Mouse (Mus musculus) forelimb bud, embryonic 11.5 days (tissue): ENCODE data around the gene Plcb4.
A peak's percentile ranks its signal among the peaks of the same experiment; 100 is the strongest.
"Not testable (repeated sequence)": the region's sequence is repeated elsewhere in the genome, so short reads cannot be mapped to it uniquely, and the experiment has no call there.

Experiments used
- DNase-seq: peaks from one replicate; pipeline ENCODE4 v3.0.0-alpha.2; 2012; ENCODE audit warnings: low read depth, low spot score

Plcb4 gene

DNA sequence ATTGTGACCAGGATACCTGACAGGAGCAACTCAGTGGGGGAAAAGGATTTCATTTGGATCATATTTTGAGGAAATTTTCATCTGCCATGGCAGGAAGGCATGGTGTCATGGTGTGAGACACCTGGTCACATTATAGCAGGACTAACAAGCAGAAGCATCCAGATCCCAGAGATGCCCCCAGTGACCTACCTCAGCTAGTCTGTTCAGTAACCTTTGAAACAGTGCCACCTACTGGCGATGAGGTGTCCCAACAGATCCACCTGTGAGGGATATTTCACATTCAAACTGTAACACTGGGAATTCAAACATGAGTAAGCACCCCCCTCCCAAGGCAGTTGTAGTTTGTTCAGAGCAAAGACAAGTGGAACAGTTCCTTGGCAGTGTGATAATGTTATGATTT, 289.0 kb downstream of the Plcb4 start:
- DNase-seq, result no peak

DNA sequence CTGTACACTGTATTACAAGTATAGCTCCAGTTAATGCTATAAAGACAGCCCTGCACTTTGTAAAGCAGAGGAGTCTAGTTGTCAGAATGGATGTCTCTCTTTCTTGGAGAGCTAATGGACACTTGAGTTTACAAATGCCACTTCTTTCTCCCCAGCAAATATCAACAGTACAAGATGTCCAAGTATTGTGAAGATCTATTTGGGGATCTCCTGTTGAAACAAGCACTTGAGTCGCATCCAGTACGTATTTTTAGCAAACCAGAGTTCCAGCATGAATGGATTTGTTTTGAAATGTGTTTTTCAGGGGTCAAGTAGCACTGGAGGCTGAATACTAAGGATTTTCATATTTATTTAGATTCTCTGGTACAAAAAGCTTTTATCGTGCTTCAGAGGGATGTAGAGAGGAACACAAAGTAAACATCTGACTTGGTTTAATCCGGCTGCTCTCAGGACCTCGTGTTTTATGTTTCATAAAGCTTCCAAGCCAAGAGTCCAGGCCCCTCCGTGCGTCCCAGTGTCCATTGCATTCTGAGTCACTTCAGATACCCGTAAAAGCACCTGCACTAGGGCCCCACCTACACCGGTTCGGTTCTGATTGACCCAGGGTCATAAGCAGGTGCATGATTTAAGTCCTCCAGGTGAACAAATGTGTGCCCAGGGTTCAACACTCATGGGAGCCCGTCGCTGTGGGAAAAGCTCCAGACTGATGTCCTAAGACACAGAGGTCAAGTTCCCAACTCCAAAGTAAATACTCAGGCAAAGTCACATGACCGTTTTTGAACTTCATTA, 296.1 kb downstream of the Plcb4 start:
- DNase-seq, result no peak

DNA sequence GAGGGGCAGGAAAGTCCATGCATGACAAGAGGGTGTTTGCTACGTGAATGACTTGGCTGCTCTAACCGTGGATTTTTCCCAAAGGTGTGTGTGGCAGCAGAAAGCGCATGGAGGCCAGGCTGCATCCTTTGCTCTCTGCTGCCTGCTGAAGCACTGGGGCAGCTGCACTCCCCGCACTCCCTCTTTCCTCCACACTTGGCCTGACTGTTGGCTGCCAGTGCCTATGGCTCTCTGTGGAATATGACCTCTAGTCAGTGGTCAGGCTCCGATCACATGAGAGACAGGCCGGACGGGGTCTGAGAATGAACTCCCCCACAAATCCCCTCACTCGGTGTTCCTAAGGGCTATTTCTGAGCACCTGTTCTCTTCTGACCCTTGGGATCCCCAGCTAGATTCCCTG, 297.0 kb downstream of the Plcb4 start:
- DNase-seq, result no peak

GRCm38 (mm10) chr2:135957689-135958088, 298.9 kb downstream of the Plcb4 start:
- DNase-seq, result peak; percentile 69

DNA sequence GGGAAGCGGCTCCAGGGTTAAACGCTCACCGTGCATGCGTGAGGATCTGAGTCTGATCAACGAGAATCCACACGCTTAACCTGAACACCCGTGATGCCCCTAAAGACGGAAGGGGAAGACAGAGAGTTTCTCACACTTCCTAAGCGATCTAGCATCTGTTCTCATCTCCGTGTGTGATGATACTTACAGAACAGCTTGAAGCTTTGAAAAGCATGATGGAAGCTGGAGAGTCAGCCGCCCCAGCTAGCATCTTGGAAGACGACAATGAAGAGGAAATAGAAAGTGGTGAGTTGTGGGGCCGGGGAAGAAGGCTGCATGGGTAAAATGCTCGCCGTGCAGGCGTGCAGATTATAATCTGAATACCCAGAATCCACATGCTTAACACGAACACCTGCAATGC, 299.6 kb downstream of the Plcb4 start:
- DNase-seq, result no peak

DNA sequence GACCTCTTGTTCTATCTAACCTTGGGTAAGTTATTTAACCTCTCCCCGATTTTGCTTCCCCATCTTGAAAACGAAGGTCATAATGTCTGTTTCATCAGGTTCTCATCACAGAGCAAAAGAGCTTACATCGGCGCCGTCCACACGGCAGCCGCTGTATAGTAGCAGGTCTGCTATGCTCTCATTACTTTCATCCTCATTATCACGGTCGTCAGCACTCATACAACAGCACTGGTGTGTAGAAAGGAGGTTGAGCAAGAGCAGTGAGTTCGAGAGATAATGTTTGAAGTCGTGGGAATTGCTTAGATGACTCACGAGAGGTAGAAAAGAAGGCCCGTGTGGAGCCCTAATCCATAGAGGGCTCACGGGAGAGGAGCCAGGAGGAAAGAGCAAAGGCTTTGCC, 304.3 kb downstream of the Plcb4 start:
- DNase-seq, result no peak

DNA sequence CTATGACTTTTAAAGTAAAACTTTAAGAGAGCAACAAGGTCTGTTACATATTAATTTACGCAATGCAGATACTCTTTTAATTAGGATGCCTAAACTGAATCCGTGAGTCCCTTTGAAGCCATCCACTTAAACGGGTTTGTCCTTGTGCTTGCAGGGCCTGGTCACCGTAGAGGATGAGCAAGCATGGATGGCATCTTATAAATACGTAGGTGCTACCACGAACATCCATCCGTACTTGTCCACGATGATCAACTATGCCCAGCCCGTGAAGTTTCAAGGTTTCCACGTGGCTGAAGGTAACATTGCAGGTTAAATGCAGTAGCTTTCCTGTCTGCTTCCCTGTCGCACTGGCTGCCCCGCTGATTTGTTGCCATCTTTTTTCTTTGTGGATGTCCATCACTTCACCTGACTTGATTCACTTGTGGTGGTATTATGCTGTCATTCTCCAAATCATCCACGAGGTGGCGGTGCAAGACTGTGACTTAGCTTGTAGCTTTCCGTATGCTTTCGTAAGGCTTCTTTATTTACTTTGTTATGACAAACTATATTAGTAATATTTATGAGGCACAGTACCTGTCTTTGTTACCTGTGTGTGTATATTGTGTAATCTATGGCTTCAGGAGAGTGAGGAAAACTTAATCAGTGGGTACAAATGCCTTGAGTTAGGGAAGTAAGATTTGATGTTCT, 308.2 kb downstream of the Plcb4 start:
- peak; percentile 54 for DNase-seq

DNA sequence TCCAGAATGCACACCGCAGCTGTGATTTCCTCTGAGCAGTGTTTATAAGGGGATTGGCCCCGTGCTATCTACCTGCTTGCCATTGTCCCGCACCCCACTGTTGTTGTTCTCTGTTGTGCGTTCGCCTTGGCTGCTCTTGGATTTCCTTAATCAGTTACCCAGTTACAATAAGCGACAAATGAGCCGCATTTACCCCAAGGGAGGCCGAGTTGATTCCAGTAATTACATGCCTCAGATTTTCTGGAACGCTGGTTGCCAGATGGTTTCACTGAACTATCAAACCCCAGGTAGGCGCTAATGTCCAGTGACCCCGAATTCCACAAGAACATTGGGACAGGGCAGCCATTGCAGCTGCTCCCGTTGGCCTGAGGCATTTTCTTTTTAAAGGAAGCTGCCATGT, 309.3 kb downstream of the Plcb4 start:
- peak; percentile 18 for DNase-seq

DNA sequence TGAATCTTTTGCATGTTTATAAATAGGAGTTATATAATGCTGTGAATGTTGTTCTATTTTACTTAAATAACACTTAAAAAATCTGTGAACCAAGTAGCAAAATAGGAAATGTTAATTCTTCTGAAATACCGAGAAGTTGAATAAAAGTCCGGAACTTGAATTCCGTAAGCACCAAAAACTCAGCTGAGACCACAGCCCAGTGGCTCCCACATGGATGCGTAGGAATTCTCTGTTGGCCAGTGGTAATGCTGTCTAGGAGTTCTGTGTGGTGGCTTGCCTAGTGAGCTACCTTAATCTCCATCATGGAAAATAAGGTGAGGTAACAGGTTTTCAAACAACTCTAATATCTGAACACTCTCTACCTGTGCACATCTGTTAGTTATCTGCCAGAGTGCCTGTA, 312.1 kb downstream of the Plcb4 start:
- DNase-seq, result no peak

DNA sequence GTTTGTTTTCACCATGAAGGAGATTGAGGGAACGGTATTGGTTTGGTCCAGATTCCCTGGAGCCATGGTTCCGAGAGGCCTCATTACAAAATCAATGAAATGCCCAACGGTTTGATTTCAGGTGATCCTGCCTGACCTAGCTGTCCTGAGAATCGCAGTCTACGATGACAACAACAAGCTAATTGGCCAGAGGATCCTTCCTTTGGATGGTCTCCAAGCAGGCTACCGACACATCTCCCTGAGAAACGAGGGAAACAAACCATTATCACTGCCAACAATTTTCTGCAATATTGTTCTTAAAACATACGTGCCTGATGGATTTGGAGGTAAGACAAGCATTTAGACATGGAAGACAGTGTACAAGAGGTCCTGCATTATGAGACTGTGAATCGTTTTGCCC, 317.2 kb downstream of the Plcb4 start:
- no peak for DNase-seq

GRCm38 (mm10) chr2:135978790-135979189, 320.0 kb downstream of the Plcb4 start:
- no peak for DNase-seq

DNA sequence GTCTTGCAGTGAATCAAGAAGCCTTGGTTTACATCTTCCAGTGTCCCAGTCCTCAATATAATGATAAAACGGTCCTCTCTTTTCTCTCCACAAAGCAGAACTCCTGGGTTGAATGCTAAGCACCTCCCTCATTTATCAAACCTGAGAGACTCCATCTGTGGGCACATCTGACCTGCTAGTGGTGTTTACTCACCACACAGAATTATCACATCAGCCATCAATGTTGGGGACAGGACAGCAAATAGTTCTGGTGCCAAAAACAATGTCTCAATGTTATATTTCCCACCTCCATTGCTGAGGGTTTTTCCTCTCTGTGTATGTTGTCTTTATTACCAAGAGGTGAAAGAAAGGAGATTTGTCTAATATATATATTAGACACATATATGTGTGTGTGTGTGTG, 321.6 kb downstream of the Plcb4 start:
- no peak for DNase-seq

GRCm38 (mm10) chr2:135983972-135984371, 325.2 kb downstream of the Plcb4 start:
- no peak for DNase-seq

- DNase-seq, result no peak
Observed at GRCm38 (mm10) chr2:135985536-135986265, 326.9 kb downstream of the Plcb4 start.

- not testable (repeated sequence) for DNase-seq
Observed at GRCm38 (mm10) chr2:135988475-135988874, 329.7 kb downstream of the Plcb4 start.

- DNase-seq, result not testable (repeated sequence)
Observed at GRCm38 (mm10) chr2:135990686-135991085, 331.9 kb downstream of the Plcb4 start.

DNA sequence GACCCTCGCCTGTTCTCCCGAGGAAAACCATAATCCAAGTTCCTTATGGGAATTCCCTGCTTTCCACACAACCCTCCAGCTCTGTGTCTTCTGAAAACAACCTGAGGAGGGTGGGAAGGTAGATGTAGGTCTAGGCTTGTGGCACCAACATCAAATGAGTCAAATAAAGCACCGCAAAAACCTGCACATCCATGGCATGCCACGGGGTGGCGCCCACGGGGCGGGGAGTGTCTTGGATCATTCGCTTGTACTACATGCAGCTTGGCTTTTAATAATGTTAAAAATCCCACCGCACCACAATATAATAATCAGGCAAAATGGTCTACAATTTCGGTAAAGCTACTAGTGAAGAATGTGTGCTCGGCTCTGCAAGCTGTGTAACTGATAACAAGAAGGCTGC, 334.5 kb downstream of the Plcb4 start:
- no peak for DNase-seq

DNA sequence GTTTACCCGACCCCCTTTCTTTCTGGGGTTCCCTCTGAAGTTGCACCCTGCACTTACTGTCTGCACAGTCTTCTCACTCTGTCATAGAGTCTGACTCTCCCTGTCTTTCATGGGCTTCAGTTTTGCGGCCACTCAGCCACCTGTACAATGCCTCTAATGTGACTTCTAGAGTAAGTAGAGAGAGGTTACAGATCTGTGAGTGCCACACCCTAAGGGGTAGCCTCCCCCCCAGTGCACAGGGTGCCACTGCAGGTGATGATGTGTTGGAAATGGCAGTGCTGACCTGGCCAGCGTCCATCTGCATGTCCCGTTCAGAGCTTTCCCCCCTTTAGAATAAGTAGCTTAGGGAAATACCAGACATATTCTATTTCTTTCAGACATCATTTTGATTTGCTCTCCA, 336.4 kb downstream of the Plcb4 start:
- DNase-seq, result no peak

DNA sequence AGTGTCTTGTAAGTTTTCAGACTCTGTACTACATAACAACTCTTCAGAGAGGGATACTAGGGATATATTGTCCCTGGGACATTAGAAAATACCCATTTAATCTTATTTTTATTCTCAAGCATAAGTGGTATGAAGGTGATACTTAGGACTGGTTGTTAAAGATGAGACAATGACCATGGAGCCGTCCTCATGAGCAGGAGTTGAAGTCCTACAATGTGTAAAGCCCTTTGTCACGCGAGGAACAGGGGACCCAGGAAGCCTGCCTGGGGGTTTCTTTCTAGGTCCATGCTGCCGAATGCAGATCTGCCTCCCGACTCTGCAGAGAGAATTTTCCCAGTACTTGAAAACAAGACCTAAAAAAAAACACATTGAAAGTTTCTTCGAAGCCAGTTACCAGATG, 338.1 kb downstream of the Plcb4 start:
- no peak for DNase-seq

GRCm38 (mm10) chr2:135997361-135998150, 338.7 kb downstream of the Plcb4 start:
- DNase-seq, result no peak

GRCm38 (mm10) chr2:135998886-135999285, 340.1 kb downstream of the Plcb4 start:
- no peak for DNase-seq

GRCm38 (mm10) chr2:135999361-135999760, 340.6 kb downstream of the Plcb4 start:
- no peak for DNase-seq
